Mouse (Mus musculus) cerebellum, postnatal 14 days (tissue): ENCODE measurements around the gene Tepsin.

Experiments used
- DNase-seq, 2 experiments: peaks; one replicate each; pipeline ENCODE4 v3.0.0; 2021; ENCODE audit warnings: mixed read lengths in 2 of 2

The Tepsin gene

DNA sequence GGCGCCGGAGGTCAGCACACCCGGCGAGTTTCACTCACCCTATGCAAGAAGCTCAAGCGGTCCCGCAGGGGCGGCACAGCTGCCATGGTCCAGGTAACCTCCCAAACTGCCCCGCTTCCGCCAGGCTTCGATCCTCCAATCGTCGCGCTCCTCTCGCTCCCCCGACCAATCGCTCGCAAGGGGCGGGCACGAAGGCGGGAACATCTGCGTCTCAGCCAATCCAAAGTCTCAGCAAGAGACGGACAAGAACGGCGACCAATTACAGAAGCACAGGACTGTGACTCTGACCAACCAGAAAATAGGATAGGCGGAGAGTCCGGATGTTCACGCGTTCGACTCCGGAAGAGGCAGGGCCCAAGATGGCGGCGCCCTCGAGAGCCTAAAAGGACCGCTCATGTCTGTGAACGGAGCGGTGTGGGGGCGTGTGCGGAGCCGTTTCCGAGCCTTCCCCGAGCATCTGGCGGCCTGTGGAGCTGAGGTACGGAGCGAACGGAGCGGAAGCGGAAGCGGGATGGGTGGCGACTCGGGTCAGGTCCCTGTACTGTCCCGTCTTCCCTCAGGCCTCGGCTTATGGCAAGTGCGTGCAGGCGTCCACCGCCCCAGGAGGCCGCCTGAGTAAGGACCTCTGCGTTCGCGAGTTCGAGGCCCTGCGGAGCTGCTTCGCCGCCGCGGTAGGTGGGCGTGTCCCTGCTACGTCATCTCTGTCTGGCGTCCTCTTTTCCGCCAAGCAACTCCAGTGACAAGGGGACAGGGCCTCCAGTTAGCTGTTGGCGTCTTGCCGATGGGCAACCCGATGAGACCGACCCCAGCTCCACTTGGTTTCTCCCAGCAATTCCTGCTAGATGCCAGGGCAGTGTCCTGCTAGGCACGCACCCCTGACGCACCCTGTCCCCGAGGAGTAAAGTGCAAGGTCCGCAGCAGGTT lies at the start of gene Tepsin, which contains the start of gene Ndufaf8:
TSS of gene Tepsin (minus strand) at position 144 of the 924 bp plus-strand sequence.
TSS of gene Ndufaf8 (plus strand) at position 341 of the 924 bp plus-strand sequence.
- peak; percentile 97 to 100 for DNase-seq

DNA sequence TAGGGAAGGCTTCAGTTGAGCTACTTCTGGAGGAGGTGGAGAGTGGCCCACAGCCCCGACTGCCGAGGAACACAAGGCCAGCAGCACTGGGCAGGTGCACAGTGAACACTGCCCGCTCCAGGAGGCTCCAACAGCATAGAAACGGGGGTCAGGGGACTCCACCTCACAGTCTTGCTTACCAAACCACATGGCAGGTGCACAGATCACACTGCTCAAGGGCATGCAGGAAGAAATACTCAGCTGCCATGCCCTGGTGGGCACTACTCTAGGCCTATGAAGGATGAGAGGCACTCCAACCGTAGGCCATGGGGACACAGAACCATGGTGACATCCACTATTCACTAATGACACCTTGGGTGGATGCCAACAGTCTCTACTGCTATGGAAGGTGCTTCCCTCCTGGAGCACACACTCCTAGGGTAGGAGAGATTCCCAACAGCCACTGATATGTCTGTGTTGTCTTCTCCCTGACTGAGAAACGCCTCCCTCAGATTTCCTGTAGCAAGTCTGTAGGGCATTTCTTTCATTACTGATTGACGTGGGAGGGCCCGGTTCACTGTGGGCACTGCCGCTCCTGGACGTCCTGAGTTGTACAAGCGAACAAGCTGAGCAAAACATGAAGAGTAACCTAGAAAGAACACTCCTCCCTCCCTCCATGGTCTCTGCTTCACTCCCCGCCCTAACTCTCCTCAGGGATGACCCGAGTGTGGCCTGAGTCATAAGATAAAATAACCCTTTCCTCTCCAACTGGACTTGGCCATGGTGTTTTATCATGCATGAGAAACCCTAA lies 45.4 kb upstream of the Tepsin start:
- DNase-seq: no peak

DNA sequence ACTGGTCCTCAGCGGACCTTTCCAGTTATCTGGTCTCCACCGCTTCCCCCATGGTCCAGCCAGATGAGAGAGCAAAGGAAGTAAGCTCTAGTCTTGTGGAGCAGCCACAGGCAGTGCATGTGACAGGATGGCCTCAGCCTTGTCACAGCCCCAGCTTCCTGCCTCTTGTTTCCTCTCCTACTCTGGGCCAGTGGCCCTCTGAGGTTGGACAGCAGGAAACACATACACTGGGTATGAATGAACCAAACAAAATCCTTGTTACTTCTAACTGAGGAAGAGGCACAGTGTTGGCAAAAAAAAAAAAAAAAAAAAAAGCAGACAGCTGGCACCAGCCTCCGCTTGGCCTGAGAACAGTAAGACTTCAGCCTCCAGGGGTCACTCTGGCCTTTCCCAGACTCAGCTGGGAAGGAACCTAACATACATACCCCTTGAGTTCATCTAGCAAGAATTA lies 44.1 kb upstream of the Tepsin start:
- no peak for DNase-seq

DNA sequence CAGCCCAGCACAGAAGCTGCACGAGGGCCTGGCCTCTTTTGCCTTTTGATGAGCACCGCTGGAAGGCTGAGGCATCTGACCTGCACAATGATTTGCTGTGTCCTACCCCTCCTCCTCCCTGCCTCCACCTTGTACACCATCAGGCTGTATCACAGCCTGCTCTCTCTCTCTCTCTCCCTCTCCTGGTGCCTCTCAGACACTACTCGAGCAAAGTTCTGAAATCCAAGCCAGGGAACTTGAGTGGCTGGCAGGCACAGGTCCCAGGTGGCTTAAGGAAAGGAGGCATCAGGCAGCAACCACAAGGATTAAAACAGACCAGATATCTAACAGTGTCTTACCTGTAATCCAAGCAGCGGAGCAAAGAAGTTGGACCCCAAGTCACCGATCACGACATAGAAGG lies 41.7 kb upstream of the Tepsin start:
- no peak for DNase-seq

GRCm38 (mm10) chr11:120139309-120139731 lies 40.8 kb upstream of the Tepsin start:
- DNase-seq: no peak

DNA sequence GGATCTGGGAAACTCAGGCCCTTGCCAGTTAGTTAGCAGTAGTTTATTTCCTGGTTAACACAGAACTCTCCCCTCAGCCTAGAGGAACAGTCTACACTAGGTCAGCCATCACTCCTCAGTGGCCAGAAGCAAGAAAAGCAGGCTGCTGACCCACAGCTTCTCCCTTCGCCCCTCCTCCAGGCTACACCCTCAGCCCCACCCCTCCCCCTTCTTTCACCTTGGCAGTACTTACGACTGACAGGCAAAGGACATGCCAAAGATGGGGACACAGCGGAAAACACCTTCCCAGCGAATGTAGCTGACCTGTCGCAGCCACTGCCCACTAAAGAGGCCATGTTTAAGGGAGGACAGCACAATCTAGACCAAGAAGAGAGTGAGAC lies 39.1 kb upstream of the Tepsin start:
- DNase-seq: peak in 1 of 2 experiments; percentile 37

DNA sequence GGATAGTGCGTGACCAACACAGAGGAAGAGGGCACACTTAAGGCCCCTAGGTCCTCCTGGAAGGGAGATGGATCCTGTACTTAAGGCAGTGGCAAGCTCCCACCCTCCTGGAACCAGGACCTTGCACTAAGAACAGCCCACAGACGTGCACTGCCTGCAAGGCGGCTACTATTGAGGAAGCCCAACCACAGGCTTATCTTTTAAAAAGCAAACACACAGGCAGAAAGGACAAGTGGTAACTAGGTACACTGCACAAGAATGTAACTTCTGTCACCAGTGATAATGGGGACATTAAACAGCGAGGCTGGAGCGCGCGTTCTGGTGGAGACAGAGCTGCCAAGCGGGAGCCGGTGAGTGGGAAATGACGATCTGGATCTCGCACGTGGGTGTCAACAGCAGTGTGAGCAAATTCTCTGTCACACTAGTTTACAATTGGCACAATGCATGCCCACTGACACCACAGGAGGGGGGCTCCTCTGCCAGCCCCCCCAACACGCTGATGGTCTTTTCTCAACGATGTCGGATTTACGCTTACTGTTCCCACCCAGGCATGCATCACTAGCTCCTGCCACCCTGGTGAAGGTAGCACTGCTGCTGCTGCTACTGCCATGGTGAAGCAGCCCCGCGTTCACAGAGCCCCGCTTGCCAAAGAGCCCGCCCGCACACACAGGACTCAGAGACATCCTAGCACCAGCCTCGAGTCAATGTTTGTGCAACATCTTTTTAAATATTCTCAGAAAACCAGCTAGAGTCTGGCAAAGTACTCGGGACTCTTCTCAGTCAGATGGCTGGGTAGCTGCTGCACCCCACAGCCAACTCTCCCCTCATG lies 38.5 kb upstream of the Tepsin start:
- no peak for DNase-seq

GRCm38 (mm10) chr11:120136195-120136594 lies 37.7 kb upstream of the Tepsin start:
- no peak for DNase-seq

- DNase-seq: no peak
These were observed 36.5 kb upstream of the Tepsin start for GRCm38 (mm10) chr11:120134847-120135530.

DNA sequence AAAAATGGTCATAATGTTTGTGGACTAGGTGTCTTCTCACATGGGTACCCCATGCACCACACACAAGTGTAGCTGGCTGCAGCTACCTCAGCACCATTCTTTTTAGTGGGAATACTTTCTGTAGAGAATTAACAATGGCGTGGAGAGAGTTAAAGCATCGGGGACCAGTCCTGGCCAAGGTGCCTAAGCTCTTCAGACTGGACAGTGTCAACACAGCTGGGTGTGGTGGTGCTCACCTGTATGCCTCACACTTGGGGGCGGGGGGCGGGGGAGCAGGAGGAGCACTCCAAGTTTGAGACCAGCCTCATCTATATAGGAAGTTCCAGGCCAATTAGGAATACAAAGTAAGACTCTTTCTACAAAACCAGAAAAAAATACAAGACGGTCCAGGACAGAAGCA lies 35.6 kb upstream of the Tepsin start:
- DNase-seq: no peak

DNA sequence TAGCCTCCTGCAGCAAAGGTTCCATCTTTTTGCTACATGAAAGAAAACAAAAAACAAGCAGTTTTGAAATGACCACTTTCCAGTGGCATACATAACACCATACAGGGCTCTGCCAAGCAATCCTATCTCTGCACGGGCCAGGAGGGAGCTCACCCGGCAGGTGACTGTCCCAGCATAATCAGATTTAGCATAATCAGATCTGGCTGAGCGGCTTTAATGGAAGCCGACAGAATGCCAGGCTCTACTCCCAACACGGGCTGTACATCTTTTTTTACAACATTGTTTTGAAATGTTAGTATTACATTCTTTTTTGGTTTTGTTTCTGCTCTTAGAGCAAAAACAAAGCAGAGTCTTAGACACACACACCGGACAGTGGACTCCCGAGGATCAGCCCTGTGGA lies 30.8 kb upstream of the Tepsin start:
- no peak for DNase-seq

DNA sequence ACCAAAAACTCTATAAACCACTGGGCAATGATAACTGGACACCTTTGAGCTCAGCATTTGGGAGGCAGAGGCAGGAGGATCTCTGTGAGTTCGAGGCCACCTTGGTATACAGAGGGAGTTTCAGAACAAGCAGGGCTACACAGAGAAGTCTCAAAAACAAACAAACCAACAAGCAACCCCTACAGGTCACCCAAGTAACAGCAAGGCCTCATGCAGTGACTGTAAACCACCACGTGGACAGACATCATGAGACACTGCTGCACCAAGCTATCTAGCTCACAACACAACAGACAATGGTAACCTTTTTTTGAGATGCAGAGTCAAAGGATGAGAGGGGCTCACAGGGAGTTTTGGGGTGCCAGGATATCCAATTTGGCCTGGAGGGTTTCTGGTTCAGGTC lies 28.3 kb upstream of the Tepsin start:
- no peak for DNase-seq

DNA sequence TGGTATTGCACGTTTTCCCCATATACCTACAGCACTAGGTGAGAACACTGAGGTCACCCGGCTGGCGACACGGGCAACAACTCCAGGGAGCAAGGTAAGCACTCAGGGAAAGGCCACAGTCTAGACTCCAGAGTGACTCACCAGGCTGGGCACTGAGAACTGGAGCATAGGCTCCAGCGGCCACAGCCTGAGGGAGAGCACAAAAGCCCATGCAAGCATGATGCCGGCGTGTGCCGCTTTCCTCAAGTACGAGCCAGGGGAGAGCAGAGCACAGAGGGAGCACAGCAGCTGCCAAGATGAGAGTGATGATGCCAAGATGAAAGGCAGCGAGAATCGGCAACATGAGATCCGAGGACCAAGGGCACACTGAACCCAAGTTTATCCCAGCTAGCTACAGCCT lies 23.6 kb upstream of the Tepsin start:
- DNase-seq: peak; percentile 56 to 64

DNA sequence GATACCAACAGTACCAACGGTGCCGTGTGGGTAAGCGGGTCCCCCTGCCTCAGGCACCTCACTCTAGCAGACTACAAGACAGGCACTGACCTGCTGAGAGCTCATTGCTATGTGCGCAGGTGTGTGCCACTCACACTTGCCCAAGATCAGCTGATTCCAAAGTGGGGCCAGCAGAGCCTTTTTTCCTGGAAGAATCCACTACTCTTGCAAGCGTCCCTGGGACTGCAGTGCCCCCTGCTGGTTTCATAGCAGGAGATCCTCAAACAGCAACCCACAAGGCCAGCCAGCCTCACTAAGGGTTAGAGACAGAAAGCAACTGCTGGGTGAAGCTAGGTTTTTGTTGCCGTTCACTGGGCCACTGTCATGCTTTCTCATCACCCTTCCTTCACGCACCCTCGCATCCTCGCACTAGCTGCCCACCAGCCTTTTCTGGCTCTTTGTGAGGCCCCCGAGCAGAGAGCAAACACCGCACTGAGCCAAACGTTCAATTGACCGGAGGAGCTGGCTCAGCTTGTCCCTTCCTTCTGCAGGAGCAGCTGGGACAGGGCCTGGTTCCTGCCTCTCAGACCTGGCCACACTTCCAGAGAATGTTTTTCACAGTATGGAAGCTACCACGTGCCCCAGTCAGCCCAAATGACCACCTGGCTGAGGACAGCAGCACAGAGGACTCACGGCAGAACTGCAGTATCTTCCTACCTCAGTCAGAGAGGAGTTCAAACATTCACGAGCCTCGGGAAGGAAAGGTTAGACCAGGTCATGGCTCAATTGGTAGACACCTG lies 22.3 kb upstream of the Tepsin start:
- peak; percentile 84 to 89 for DNase-seq

- peak; percentile 52 to 58 for DNase-seq
These were observed 21.5 kb upstream of the Tepsin start for GRCm38 (mm10) chr11:120119936-120120541.

DNA sequence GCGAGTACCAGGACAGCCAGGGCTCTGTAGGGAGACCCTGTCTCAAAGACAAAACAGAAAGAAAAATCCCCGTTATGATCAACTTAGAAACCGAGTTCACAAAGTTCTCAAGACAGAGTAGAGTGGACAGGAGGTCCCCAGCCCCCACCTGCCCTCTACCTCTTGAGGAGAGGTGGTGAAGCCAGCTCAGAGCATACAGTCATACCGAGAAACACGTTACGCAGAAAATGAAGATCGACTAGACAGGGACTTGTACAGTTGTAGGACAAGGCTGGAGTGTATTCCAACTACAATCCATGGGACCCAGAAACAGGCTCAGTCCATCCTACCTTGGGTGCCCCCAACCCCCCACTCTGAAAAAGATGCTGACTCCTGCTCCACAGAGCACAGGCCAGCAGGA lies 20.6 kb upstream of the Tepsin start:
- no peak for DNase-seq

- no peak for DNase-seq
These were observed 19.1 kb upstream of the Tepsin start for GRCm38 (mm10) chr11:120117626-120118025.

- no peak for DNase-seq
These were observed 16.1 kb upstream of the Tepsin start for GRCm38 (mm10) chr11:120114488-120115215.

DNA sequence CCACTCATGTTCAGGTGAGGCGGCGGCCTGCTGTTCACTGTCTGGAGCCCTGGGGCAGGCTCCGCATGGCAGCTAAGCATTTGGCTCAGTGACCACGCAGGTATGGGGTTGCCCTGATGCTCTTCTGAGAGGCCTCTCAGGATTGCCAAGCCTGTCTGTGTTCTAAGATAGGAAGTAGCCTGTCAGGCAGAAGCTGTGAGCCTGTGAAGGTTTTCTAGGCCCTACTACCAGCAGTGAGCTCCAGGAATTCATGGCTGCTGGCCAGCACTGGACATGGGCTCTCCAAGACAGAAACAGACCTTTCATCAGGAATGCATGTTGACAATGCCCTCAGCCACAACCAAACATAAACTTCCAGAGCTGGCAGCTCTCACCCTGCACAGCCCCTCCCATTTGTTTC lies 13.6 kb upstream of the Tepsin start:
- peak; percentile 42 to 57 for DNase-seq

DNA sequence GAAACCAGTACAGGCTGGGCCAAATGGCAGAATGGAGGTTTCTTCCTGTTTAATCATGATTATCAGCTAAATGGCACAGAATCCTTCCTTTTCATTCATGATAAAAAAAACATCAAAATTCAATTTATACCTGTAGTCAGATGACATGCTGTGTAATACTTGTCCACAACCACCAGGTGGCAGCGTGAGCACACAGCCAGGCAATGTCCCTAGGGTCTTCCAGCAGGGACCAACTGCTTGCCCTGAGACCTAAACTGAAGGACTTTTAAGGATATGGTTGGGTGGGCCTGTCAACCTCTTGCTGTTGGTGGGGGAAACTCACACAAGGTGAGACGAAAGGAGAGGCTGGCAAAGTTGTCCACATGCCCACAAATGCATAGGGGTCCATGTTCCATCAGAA lies 12.5 kb upstream of the Tepsin start:
- peak; percentile 82 to 83 for DNase-seq
